Mouse (Mus musculus) testis, adult 10 weeks (tissue): Measurements from ENCODE around the gene Eci1. TPM values are rescaled to one million over a fixed set of nuclear protein-coding genes. Genes with fewer than 3 reads are reported as not detected.

Experiments
- polyA plus RNA-seq: library from polyadenylated mRNA; stranded (reverse); fragments of 350-450 nt; fragmentation: Illumina TruSeq; extraction: RNeasy Lipid Tissue Mini Kit (QIAGEN cat#74804); gene quantifications from one replicate; pipeline ENCODE4 v1.2.3, GENCODE M21; 2014; ENCODE audit warnings: low read depth, low replicate concordance

The Eci1 gene
- polyA plus RNA-seq = 2.9 TPM

DNA sequence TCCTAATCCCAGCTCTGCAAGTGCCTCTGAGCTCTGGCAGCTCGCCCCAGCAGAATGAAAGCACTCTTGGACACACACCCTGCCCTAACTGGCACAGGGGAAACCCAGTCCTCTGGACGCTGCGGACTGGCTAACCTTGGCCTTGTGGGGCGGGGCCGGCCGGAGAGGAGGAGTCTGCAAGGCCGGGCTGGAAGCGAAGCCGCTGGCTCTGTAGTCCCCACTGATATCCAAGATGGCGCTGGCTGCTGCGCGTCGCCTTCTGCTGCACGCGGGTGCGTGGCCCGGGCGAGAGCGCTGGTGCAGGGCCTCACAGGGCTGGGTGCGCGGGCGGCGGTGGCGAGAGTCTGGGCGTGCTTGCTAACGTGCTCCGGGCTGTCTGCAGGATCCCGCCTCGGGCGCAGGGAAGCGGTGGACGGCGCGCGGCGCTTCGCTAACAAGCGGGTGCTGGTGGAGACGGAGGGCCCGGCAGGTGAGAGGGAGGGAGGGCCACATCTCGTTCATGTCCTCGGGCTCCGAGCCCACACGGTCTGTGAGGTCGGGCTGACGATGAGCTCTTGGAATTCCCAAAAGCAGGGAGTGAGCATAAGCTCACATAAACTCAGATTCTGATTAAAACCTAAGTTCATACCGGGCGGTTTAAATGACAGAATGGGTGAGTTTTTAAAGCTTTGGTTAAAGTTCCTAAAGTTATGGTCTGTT lies at the start of gene Eci1:
Eci1 (plus strand) TSS at position 171 of the 699 bp plus-strand sequence.

GRCm38 (mm10) chr17:24414230-24414976 lies 12.0 kb upstream of the Eci1 start, which contains the start of gene Rnps1:
Rnps1 (plus strand) TSS chr17:24414565.

DNA sequence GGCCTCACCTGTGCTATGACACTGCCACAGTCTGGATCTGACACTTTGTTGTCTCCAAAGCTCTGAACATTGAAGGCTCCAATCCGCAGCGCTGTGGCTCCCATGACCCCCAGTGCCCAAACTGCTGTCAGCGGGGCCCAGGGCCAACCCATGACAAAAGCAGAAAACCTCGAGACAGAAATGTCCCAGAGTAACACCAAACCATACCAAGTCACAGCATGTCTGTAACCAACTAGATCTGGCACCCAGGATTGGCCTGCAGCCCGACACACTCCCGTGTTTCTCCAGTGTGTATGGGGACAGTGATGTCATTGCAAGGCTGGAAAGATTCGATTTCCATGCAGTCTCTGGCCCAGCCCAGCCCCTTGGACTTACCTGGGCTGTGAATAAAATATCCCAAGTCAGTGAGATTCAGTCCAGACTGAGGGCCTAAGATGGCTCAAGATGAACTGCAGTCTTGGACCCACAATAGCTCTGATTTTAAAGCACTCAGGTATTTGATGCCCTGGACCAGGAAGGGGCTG lies 16.3 kb downstream of the Eci1 start, which contains the start of gene Dnase1l2:
Dnase1l2 (minus strand) TSS at position 474 of the 524 bp plus-strand sequence.

GRCm38 (mm10) chr17:24469910-24470602 lies 43.6 kb downstream of the Eci1 start, which contains the start of the genes E4f1 and Pgp:
E4f1 (minus strand) TSS chr17:24470313.
Pgp (plus strand) TSS chr17:24470392.

GRCm38 (mm10) chr17:24473612-24474275 lies 47.3 kb downstream of the Eci1 start, which contains the start of gene Bricd5:
Bricd5 (plus strand) TSS chr17:24473884.

GRCm38 (mm10) chr17:24478663-24479380 lies 52.4 kb downstream of the Eci1 start, which contains the start of gene Mlst8:
Mlst8 (minus strand) TSS chr17:24479078.

DNA sequence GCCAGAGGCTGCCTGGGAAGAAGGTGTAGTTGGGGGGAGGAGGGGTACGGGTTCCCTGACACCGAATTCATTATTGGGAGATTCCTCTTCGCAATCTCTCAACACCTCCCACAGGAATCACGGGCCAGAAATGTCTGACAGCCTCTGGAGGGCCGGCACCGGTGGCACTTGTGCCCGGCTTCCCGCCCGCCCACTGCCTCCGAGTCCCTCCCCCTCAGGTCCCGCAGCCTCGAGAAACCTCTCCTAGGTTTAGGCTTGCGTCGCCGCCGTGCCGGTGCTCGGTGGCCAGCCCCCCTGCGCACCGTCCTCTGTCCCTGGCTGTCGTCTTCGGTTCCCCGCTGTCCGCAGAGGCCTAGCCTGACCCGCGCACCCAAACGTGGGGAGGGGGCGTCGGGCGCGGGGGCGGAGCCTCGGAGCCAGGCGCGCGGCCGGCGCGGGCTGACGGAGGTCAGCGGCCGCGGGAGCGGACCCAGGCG lies 61.8 kb downstream of the Eci1 start, which contains the start of gene Caskin1:
Caskin1 (plus strand) TSS at position 416 of the 476 bp plus-strand sequence.

Other genes starting within 250 kb of the Eci1 start
- 3.0 TPM for gene Tbc1d24, start 221.1 kb upstream of the Eci1 start, polyA plus RNA-seq
- 0.06 TPM for gene Ntn3, start 217.1 kb upstream of the Eci1 start, polyA plus RNA-seq
- 1.2 TPM for gene Tedc2, start 205.8 kb upstream of the Eci1 start, polyA plus RNA-seq
- 5.3 TPM for gene Ccnf, start 175.2 kb upstream of the Eci1 start, polyA plus RNA-seq
- 47.2 TPM for gene Abca17, start 75.6 kb upstream of the Eci1 start, polyA plus RNA-seq
- 0.95 TPM for gene Abca3, start 74.7 kb upstream of the Eci1 start, polyA plus RNA-seq
- 56.3 TPM for gene Rnps1, start 12.1 kb upstream of the Eci1 start, polyA plus RNA-seq
- gene Dnase1l2, start 16.5 kb downstream of the Eci1 start, polyA plus RNA-seq = 0.62 TPM
- 2.4 TPM for gene E4f1, start 43.7 kb downstream of the Eci1 start, polyA plus RNA-seq
- 71.1 TPM for gene Pgp, start 43.8 kb downstream of the Eci1 start, polyA plus RNA-seq
- not detected for gene Bricd5, start 47.2 kb downstream of the Eci1 start, polyA plus RNA-seq
- 2.2 TPM for gene Mlst8, start 52.4 kb downstream of the Eci1 start, polyA plus RNA-seq
- 0.97 TPM for gene Caskin1, start 62.0 kb downstream of the Eci1 start, polyA plus RNA-seq
- gene Traf7, start 101.3 kb downstream of the Eci1 start, polyA plus RNA-seq = 5.8 TPM
- gene Rab26, start 107.6 kb downstream of the Eci1 start, polyA plus RNA-seq = 0.57 TPM
- 1.9 TPM for gene Pkd1, start 123.2 kb downstream of the Eci1 start, polyA plus RNA-seq
- 5.8 TPM for gene Tsc2, start 206.0 kb downstream of the Eci1 start, polyA plus RNA-seq
- gene Nthl1, start 206.0 kb downstream of the Eci1 start, polyA plus RNA-seq = 0.10 TPM
- 0.57 TPM for gene Slc9a3r2, start 223.7 kb downstream of the Eci1 start, polyA plus RNA-seq
- not detected for gene Npw, start 231.8 kb downstream of the Eci1 start, polyA plus RNA-seq
- gene Zfp598, start 243.0 kb downstream of the Eci1 start, polyA plus RNA-seq = 1.4 TPM